Mouse (Mus musculus): ENCODE data around the gene 1700010B08Rik. TPM values are rescaled to one million over a fixed set of nuclear protein-coding genes. Genes with fewer than 3 reads are reported as not detected.
A peak's percentile ranks its signal among the peaks of the same experiment; 100 is the strongest.
"Not testable (repeated sequence)": the region's sequence is repeated elsewhere in the genome, so short reads cannot be mapped to it uniquely, and the experiment has no call there.

The 1700010B08Rik gene
- polyA plus RNA-seq (2015; fragmentation: Nextera tagmentation; extraction: Ambion mirVana): not detected in 2 replicates

- not testable (repeated sequence) for H3K9me3 ChIP-seq (replicated peaks; ENCODE audit: control insufficient read depth, low read length); H3K27ac ChIP-seq (ENCODE audit: low read length); H3K4me3 ChIP-seq (ENCODE audit: low read depth, low read length); H3K36me3 ChIP-seq (ENCODE audit: control insufficient read depth, insufficient read depth); ATAC-seq (ENCODE audit: low read depth); H3K4me1 ChIP-seq (ENCODE audit: control insufficient read depth, low read depth, low read length); H3K27me3 ChIP-seq (ENCODE audit: control insufficient read depth, insufficient read depth, low read depth, low read length); H3K9ac ChIP-seq (ENCODE audit: low read depth, low read length); H3K4me2 ChIP-seq (ENCODE audit: low read depth, low read length)
- 75% methylated on average over 6 of the region's 7 CpGs for WGBS (ENCODE audit: insufficient replicate concordance)
These were observed at the start of gene 1700010B08Rik for GRCm38 (mm10) chr2:173719115-173719514. 1700010B08Rik (plus strand) TSS chr2:173719415.

DNA sequence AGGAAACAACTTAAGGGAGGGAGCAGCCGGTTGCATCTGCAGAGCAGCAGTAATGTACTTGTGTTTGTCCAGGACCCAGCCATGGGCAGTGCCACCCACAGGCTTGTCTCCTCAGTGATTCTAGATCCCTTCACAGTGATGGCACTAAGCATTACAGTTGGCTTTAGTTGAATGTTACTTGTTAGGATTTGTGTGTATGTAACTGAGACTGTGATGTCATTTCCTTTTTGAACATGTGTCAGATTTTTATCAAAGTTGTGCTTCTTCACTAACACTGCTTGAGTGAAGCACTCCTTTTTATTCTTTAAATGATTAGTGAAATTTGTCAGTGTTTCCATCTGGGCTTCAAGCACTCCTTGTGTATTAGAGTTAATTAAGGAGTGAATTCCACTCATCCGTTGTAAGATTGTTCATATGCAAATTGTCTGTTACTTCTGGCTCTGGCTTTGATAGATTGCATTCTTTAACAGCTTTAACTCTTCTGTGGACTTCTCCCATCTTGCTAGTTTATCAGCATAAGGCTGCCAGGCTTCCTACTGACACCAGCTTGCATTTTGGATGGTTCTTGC, 46.8 kb upstream of the 1700010B08Rik start:
- Histone ChIP-seq H3K4me3 (ENCODE audit: low read depth, low read length) (no peak overlapping the region), H3K4me2 (ENCODE audit: low read depth, low read length) (no peak overlapping the region), H3K9me3 (replicated peaks; ENCODE audit: control insufficient read depth, low read length) (no peaks in the 10 kb centered on the region), H3K27me3 (ENCODE audit: control insufficient read depth, insufficient read depth, low read depth, low read length) (no peaks in the 10 kb centered on the region), H3K9ac (ENCODE audit: low read depth, low read length) (no peak overlapping the region), H3K4me1 (ENCODE audit: control insufficient read depth, low read depth, low read length) (peaks cover 24% of the 10 kb centered on the region), H3K36me3 (ENCODE audit: control insufficient read depth, insufficient read depth) (no peaks in the 10 kb centered on the region), H3K27ac (ENCODE audit: low read length) (no peak overlapping the region)
- no peak for ATAC-seq (ENCODE audit: low read depth)
- 56% methylated on average over 2 of the region's 2 CpGs for WGBS (ENCODE audit: insufficient replicate concordance)

GRCm38 (mm10) chr2:173673469-173673868, 45.7 kb upstream of the 1700010B08Rik start:
- 40% methylated on average over 1 of the region's 1 CpGs for WGBS (ENCODE audit: insufficient replicate concordance)
- H3K27ac ChIP-seq (ENCODE audit: low read length): no peak overlapping the region
- ATAC-seq (ENCODE audit: low read depth): peak; percentile 68

DNA sequence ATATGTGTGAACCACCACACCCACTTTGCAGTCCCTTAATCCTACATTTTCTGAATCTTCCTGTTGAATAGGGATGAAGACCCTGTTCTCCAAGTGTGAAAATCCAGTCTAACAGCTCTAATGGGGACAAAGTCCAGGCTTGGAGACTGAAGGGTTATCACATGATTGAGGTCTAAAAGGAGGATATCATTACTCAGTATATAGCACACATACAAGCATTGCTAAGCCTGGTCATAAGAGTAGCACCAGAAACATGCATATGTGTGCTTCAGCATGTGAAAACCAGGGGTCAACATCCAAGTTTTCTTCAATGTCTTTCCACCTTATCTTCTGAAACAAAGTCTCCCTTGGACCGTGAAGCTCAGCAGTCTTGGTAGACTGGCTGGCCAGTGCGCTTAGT, 40.6 kb upstream of the 1700010B08Rik start:
- ATAC-seq (ENCODE audit: low read depth): no peak
- 73% methylated on average over 2 of the region's 2 CpGs for WGBS (ENCODE audit: insufficient replicate concordance)

More at GRCm38 (mm10) chr2:173673469-173673868, 45.7 kb upstream of the 1700010B08Rik start:
- H3K9me3 ChIP-seq (replicated peaks; ENCODE audit: control insufficient read depth, low read length): no peaks in the 10 kb centered on the region
- H3K27me3 ChIP-seq (ENCODE audit: control insufficient read depth, insufficient read depth, low read depth, low read length): no peaks in the 10 kb centered on the region
- no peak overlapping the region for H3K4me3 ChIP-seq (ENCODE audit: low read depth, low read length)
- no peak overlapping the region for H3K4me2 ChIP-seq (ENCODE audit: low read depth, low read length)
- no peak overlapping the region for H3K9ac ChIP-seq (ENCODE audit: low read depth, low read length)
- H3K4me1 ChIP-seq (ENCODE audit: control insufficient read depth, low read depth, low read length): peaks cover 23% of the 10 kb centered on the region
- H3K36me3 ChIP-seq (ENCODE audit: control insufficient read depth, insufficient read depth): no peaks in the 10 kb centered on the region

DNA sequence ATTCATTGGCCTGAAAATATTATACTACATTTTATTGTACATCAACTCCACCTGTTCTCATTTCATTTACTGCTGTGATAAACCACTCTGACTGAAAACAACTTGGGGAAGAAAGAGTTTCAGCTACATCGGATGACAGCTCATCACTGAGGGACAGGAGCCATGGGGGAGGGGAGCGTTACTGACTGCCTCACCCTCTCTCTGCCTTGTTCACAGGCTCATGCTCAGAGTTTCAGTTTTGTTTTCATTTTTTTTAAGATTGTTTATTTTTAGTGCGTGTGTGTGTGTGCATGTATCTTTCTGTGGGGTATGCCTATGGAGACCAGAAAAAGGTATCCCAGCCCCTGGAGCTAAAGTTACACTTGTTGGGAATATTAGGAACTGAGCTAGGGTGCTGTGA, 40.0 kb upstream of the 1700010B08Rik start:
- Histone ChIP-seq H3K4me2 (ENCODE audit: low read depth, low read length) (no peak overlapping the region), H3K4me1 (ENCODE audit: control insufficient read depth, low read depth, low read length) (peaks cover 5% of the 10 kb centered on the region), H3K4me3 (ENCODE audit: low read depth, low read length) (no peak overlapping the region), H3K27me3 (ENCODE audit: control insufficient read depth, insufficient read depth, low read depth, low read length) (no peaks in the 10 kb centered on the region), H3K9me3 (replicated peaks; ENCODE audit: control insufficient read depth, low read length) (no peaks in the 10 kb centered on the region), H3K36me3 (ENCODE audit: control insufficient read depth, insufficient read depth) (no peaks in the 10 kb centered on the region), H3K9ac (ENCODE audit: low read depth, low read length) (no peak overlapping the region), H3K27ac (ENCODE audit: low read length) (no peak overlapping the region)
- no peak for ATAC-seq (ENCODE audit: low read depth)
- WGBS (ENCODE audit: insufficient replicate concordance): 53% methylated on average over 3 of the region's 3 CpGs

More for the DNA sequence above, 40.6 kb upstream of the 1700010B08Rik start:
- H3K36me3 ChIP-seq (ENCODE audit: control insufficient read depth, insufficient read depth): no peaks in the 10 kb centered on the region
- no peaks in the 10 kb centered on the region for H3K27me3 ChIP-seq (ENCODE audit: control insufficient read depth, insufficient read depth, low read depth, low read length)
- H3K4me1 ChIP-seq (ENCODE audit: control insufficient read depth, low read depth, low read length): peaks cover 8% of the 10 kb centered on the region
- no peak overlapping the region for H3K4me3 ChIP-seq (ENCODE audit: low read depth, low read length)
- H3K27ac ChIP-seq (ENCODE audit: low read length): no peak overlapping the region
- H3K9me3 ChIP-seq (replicated peaks; ENCODE audit: control insufficient read depth, low read length): no peaks in the 10 kb centered on the region
- H3K9ac ChIP-seq (ENCODE audit: low read depth, low read length): no peak overlapping the region
- H3K4me2 ChIP-seq (ENCODE audit: low read depth, low read length): no peak overlapping the region

DNA sequence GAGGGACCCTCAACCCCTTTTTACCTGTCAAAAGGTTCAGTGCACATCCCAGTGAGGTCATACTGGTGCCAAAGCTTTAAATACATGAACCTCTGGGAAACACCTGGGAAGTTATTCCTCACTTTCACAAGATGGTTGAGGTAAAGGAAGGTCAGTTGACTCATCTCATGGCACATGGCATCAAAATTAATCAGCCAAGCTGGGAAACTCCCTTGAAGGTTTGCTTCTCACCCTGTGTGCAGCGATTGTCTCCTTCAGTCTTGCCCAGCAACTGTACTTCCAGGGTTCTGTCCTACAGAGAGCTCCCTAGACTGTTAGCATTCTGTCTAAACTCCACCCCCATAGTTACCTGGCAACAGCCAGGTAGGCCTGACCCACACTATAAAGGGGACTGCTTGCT, 39.1 kb upstream of the 1700010B08Rik start:
- H3K9me3 ChIP-seq (replicated peaks; ENCODE audit: control insufficient read depth, low read length): no peaks in the 10 kb centered on the region
- no peaks in the 10 kb centered on the region for H3K27me3 ChIP-seq (ENCODE audit: control insufficient read depth, insufficient read depth, low read depth, low read length)
- no peak for ATAC-seq (ENCODE audit: low read depth)
- H3K27ac ChIP-seq (ENCODE audit: low read length): no peak overlapping the region
- no peak overlapping the region for H3K4me3 ChIP-seq (ENCODE audit: low read depth, low read length)
- 84% methylated on average over 1 of the region's 1 CpGs for WGBS (ENCODE audit: insufficient replicate concordance)
- H3K4me2 ChIP-seq (ENCODE audit: low read depth, low read length): no peak overlapping the region
- H3K36me3 ChIP-seq (ENCODE audit: control insufficient read depth, insufficient read depth): no peaks in the 10 kb centered on the region
- no peak overlapping the region for H3K9ac ChIP-seq (ENCODE audit: low read depth, low read length)
- peaks cover 5% of the 10 kb centered on the region for H3K4me1 ChIP-seq (ENCODE audit: control insufficient read depth, low read depth, low read length)

DNA sequence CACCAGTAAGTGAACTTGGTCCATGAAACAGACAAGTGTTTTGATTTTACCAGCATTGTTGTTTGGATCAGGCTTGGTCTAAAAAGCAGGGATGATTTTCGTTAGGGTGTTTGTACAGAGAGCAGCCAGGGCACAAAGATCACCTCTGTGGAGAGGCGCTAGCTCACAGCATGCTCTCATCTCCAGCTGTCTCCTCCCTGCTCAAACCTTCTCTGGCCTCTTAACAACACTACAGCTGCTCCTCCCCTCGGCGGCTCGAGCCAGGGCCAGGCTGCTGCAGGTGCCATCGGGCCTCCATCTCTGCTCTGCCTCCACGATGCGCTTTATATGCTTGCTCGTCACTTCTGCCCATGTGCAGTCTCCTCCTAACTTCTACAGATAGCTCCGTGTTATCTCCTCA, 36.4 kb upstream of the 1700010B08Rik start:
- H3K9me3 ChIP-seq (replicated peaks; ENCODE audit: control insufficient read depth, low read length): no peaks in the 10 kb centered on the region
- H3K4me2 ChIP-seq (ENCODE audit: low read depth, low read length): no peak overlapping the region
- H3K27me3 ChIP-seq (ENCODE audit: control insufficient read depth, insufficient read depth, low read depth, low read length): no peaks in the 10 kb centered on the region
- no peak overlapping the region for H3K4me3 ChIP-seq (ENCODE audit: low read depth, low read length)
- peak; percentile 74 for ATAC-seq (ENCODE audit: low read depth)
- H3K4me1 ChIP-seq (ENCODE audit: control insufficient read depth, low read depth, low read length): peaks cover 5% of the 10 kb centered on the region
- WGBS (ENCODE audit: insufficient replicate concordance): 57% methylated on average over 10 of the region's 10 CpGs
- no peak overlapping the region for H3K27ac ChIP-seq (ENCODE audit: low read length)
- H3K36me3 ChIP-seq (ENCODE audit: control insufficient read depth, insufficient read depth): no peaks in the 10 kb centered on the region
- H3K9ac ChIP-seq (ENCODE audit: low read depth, low read length): no peak overlapping the region

GRCm38 (mm10) chr2:173685781-173686361, 33.3 kb upstream of the 1700010B08Rik start:
- ATAC-seq (ENCODE audit: low read depth): no peak
- H3K4me1 ChIP-seq (ENCODE audit: control insufficient read depth, low read depth, low read length): peaks cover 2% of the 10 kb centered on the region
- WGBS (ENCODE audit: insufficient replicate concordance): 46% methylated on average over 3 of the region's 3 CpGs
- H3K4me3 ChIP-seq (ENCODE audit: low read depth, low read length): no peak overlapping the region
- no peak overlapping the region for H3K4me2 ChIP-seq (ENCODE audit: low read depth, low read length)
- no peaks in the 10 kb centered on the region for H3K9me3 ChIP-seq (replicated peaks; ENCODE audit: control insufficient read depth, low read length)
- H3K9ac ChIP-seq (ENCODE audit: low read depth, low read length): no peak overlapping the region
- H3K27ac ChIP-seq (ENCODE audit: low read length): no peak overlapping the region
- no peaks in the 10 kb centered on the region for H3K27me3 ChIP-seq (ENCODE audit: control insufficient read depth, insufficient read depth, low read depth, low read length)
- peaks cover 8% of the 10 kb centered on the region for H3K36me3 ChIP-seq (ENCODE audit: control insufficient read depth, insufficient read depth)

GRCm38 (mm10) chr2:173687363-173687762, 31.9 kb upstream of the 1700010B08Rik start:
- Histone ChIP-seq H3K4me3 (ENCODE audit: low read depth, low read length) (no peak overlapping the region), H3K4me1 (ENCODE audit: control insufficient read depth, low read depth, low read length) (no peaks in the 10 kb centered on the region; the same call in none of the 2 replicates), H3K36me3 (ENCODE audit: control insufficient read depth, insufficient read depth) (peaks cover 8% of the 10 kb centered on the region), H3K27ac (ENCODE audit: low read length) (no peak overlapping the region), H3K9ac (ENCODE audit: low read depth, low read length) (no peak overlapping the region), H3K27me3 (ENCODE audit: control insufficient read depth, insufficient read depth, low read depth, low read length) (no peaks in the 10 kb centered on the region), H3K4me2 (ENCODE audit: low read depth, low read length) (no peak overlapping the region), H3K9me3 (replicated peaks; ENCODE audit: control insufficient read depth, low read length) (no peaks in the 10 kb centered on the region)
- WGBS (ENCODE audit: insufficient replicate concordance): 85% methylated on average over 5 of the region's 5 CpGs
- no peak for ATAC-seq (ENCODE audit: low read depth)
